Mouse (Mus musculus) lung, embryonic 14.5 days (tissue): ENCODE measurements at regions not wholly inside any gene's neighbourhood (a gene's known extent, or its start where the extent isn't known, plus 50 kb on each side); places are given as distances from the start of the nearest gene placed in this dataset.

ENCODE experiments used
- ATAC-seq: fragments of 200-750 bp; cut with Nextera tagmentation; 2 replicates; pipeline ENCODE4 v1.8.0; 2017; ENCODE audit warnings: mild to moderate bottlenecking, moderate TSS enrichment, moderate library complexity; ENCODE audit not compliant: insufficient read depth
- DNase-seq: peaks from one replicate; pipeline ENCODE4 v3.0.0-alpha.2; 2015
- H3K27ac ChIP-seq: fragments of 300-500 bp; sonication (generic); 2 replicates; pipeline ENCODE4 v1.5.1; 2014; ENCODE audit warnings: low read depth, mild to moderate bottlenecking, moderate library complexity
- H3K27me3 ChIP-seq: fragments of 300-500 bp; sonication (generic); 2 replicates; pipeline ENCODE4 v1.6.1; 2014; ENCODE audit warnings: low read length, control low read depth; ENCODE audit not compliant: insufficient read depth
- H3K36me3 ChIP-seq: fragments of 300-500 bp; sonication (generic); 2 replicates; pipeline ENCODE4 v1.6.1; 2014; ENCODE audit warnings: control low read depth; ENCODE audit not compliant: insufficient read depth
- H3K4me1 ChIP-seq: fragments of 300-500 bp; sonication (generic); 2 replicates; pipeline ENCODE4 v1.6.1; 2014; ENCODE audit warnings: antibody characterized with exemption, control low read depth; ENCODE audit not compliant: insufficient read depth
- H3K4me2 ChIP-seq: fragments of 300-500 bp; sonication (generic); 2 replicates; pipeline ENCODE4 v1.6.1; 2014; ENCODE audit warnings: mild to moderate bottlenecking
- H3K4me3 ChIP-seq: fragments of 300-500 bp; sonication (generic); 2 replicates; pipeline ENCODE4 v1.5.1; 2014; ENCODE audit warnings: low read depth, low read length
- H3K9ac ChIP-seq: fragments of 300-500 bp; sonication (generic); 2 replicates; pipeline ENCODE4 v1.6.1; 2014
- H3K9me3 ChIP-seq: fragments of 300-500 bp; sonication (generic); 2 replicates; pipeline ENCODE4 v1.6.1; 2016; ENCODE audit warnings: low read depth, low read length, control low read depth
- CTCF ChIP-seq: IDR thresholded peaks from 2 replicates; pipeline ENCODE4 v1.5.1; 2016; ENCODE audit warnings: antibody characterized with exemption, low read depth
- WGBS: fragments of 180-500 bp; shearing (Covaris S2); extraction: QIAGEN DNeasy Blood & Tissue Kit; methylation state at CpG from one replicate; pipeline ENCODE4 v1.1.7; 2014; 5-methylcytosine and 5-hydroxymethylcytosine counted together

GRCm38 (mm10) chr4:81970472-81970871 is 527.9 kb upstream of the Mpdz start:
- WGBS: 66% methylated on average over 10 of the region's 10 CpGs
- ATAC-seq (no peak), DNase-seq (peak; percentile 43)
- no peak overlapping the region for H3K9ac ChIP-seq
- no peak for TF ChIP-seq CTCF
- H3K9me3 ChIP-seq: no peaks in the 10 kb centered on the region
- H3K4me2 ChIP-seq: no peak overlapping the region
- H3K4me1 ChIP-seq: no peaks in the 10 kb centered on the region
- H3K27me3 ChIP-seq: no peaks in the 10 kb centered on the region
- H3K4me3 ChIP-seq: no peak overlapping the region
- H3K36me3 ChIP-seq: no peaks in the 10 kb centered on the region
- H3K27ac ChIP-seq: no peak overlapping the region

DNA sequence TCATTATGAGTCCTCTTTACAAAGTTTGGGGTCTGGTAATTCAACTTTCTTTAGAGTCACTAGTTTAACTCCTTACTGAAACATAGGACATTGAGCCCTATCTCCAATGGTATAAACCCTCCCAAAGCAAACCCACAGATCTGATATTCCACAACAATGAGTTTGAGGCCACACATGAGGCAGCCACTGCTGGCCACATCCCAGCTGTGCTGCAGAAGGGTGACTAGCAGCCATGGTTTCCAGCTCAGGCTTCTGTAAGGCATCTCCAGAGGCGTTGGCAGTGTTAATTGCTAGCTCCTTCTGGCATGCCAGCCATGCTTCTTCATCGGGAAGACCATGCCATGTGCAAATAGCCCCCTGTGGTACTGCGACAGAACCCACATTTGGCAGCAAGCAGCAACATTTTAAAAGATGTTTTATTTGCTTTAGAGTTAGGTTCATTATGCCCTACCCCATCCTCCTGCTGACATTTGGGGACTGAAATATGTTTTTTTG is 527.1 kb upstream of the Mpdz start:
- Histone ChIP-seq H3K9ac (no peak overlapping the region), H3K4me3 (no peak overlapping the region), H3K4me2 (no peak overlapping the region), H3K27me3 (no peaks in the 10 kb centered on the region), H3K9me3 (no peaks in the 10 kb centered on the region), H3K27ac (no peak overlapping the region), H3K36me3 (no peaks in the 10 kb centered on the region), H3K4me1 (no peaks in the 10 kb centered on the region)
- no peak for DNase-seq
- no peak for TF ChIP-seq CTCF
- ATAC-seq: no peak
- WGBS: 51% methylated on average over 3 of the region's 3 CpGs

DNA sequence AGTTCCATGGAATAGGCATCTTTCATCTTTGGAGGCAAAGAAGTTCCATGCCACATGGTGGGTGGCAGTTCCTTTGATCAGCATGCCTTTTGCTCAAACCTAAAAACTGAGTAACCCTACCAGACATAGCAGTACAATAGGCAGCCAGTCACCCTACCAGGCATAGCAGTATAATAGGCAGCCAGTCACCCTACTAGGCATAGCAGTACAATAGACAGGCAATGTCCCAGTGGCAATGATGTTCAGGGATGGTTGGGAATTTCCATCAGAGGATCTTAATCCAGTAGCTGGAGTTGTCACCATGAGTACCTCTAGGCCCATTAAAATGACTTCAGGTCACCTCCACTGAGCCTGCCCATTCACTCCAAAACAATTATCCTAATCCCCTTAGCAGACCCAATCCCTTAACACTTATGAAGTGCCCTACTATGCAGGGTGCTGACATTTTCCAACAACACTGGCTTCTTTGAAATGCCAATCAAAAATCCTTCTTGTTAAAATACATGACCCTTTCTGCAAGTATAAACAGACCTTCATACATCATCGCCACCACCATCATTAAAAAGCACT is 523.5 kb upstream of the Mpdz start:
- H3K36me3 ChIP-seq: no peaks in the 10 kb centered on the region
- 82% methylated on average over 1 of the region's 1 CpGs for WGBS
- H3K9ac ChIP-seq: no peak overlapping the region
- no peak for DNase-seq
- no peak overlapping the region for H3K4me2 ChIP-seq
- no peak overlapping the region for H3K27ac ChIP-seq
- TF ChIP-seq CTCF: no peak
- no peaks in the 10 kb centered on the region for H3K9me3 ChIP-seq
- H3K4me1 ChIP-seq: no peaks in the 10 kb centered on the region
- no peak for ATAC-seq
- H3K27me3 ChIP-seq: no peaks in the 10 kb centered on the region
- H3K4me3 ChIP-seq: no peak overlapping the region

- Histone ChIP-seq H3K27ac (no peak overlapping the region), H3K4me2 (no peak overlapping the region), H3K4me3 (no peak overlapping the region), H3K9ac (no peak overlapping the region), H3K9me3 (no peaks in the 10 kb centered on the region), H3K36me3 (no peaks in the 10 kb centered on the region), H3K4me1 (no peaks in the 10 kb centered on the region), H3K27me3 (no peaks in the 10 kb centered on the region)
- ATAC-seq (peak; percentile 80), DNase-seq (peak; percentile 81)
- TF ChIP-seq CTCF: no peak
- WGBS: 46% methylated on average over 10 of the region's 10 CpGs
Observed at GRCm38 (mm10) chr4:81963112-81963511, 520.5 kb upstream of the Mpdz start.

DNA sequence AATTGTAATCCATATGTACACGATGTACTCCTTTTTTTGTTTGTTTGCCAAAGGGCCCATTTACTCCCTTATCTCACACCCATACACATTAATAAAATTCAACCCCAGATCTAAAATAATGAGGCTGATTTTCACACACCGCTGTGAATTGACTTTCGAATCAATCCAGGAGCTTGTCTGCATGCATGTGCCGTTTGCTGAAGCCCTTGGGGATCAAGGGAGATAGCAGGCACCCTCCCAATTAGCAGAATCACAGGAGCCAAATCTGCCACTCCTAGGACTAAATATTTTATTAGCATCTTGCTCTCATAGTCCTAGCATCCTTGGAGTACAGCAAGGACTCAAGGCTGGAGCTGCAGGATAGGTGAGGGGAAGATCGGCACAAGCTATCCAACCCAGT is 520.0 kb upstream of the Mpdz start:
- ATAC-seq: no peak
- H3K9ac ChIP-seq: no peak overlapping the region

DNA sequence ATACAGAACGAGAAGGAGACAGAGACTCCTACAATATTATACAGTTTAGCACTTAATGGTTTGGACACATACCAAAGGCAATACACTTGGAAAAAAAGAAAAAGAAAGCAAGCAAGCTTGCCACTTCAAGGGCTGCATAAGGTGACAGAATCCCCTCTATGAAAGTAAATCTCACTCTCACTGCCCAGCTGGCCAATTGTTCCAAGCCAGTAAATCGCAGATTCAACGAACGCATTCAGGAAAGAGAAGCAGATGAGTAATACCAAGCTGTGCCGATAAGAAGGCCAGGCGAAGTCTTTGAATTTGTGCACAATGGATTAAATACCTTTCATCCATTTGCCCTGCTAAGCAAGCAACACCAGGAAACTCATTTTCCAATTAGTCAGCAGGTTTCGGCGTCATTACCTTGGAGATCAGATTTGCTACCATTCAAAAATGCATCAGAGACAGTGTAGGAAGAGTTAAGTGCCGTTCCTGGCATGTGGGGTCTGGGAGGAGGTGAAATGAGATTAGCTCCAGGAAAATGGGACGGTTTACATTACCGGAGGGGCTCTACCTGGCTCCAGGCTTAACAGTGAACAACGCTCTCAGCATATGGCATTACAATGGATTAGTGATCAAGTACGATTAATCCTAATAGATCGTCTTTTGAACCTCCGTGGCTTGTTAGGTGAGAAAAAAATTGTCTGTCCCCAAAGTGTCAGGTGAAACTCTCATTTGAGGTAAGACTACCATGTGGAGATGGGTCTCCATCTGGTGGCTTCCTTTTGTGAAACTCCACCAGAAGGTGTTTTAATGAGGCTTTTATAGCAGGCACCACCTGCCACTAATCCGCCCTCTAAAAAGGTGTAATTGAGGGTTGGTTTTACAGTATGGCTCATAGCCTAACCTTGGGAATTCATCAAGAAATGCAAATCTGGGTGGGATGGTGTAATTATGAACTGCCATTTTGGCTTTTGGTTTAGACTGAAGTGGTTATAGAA is 518.2 kb upstream of the Mpdz start:
- ATAC-seq (no peak), DNase-seq (no peak)
- H3K9ac ChIP-seq: no peak overlapping the region
- no peak overlapping the region for H3K27ac ChIP-seq
- H3K4me2 ChIP-seq: no peak overlapping the region
- TF ChIP-seq CTCF: no peak
- WGBS: 79% methylated on average over 16 of the region's 16 CpGs
- no peaks in the 10 kb centered on the region for H3K9me3 ChIP-seq
- no peaks in the 10 kb centered on the region for H3K27me3 ChIP-seq
- H3K4me3 ChIP-seq: no peak overlapping the region
- H3K4me1 ChIP-seq: 0 out of 2 replicates have a peak, but pooled peaks cover 3% of the 10 kb centered on the region
- no peaks in the 10 kb centered on the region for H3K36me3 ChIP-seq

More for the DNA sequence above, 520.0 kb upstream of the Mpdz start:
- no peaks in the 10 kb centered on the region for H3K9me3 ChIP-seq
- H3K27me3 ChIP-seq: no peaks in the 10 kb centered on the region
- H3K4me1 ChIP-seq: no peaks in the 10 kb centered on the region
- peak overlapping the region; percentile 3; the same call in 1 of the 2 replicates for H3K27ac ChIP-seq
- WGBS: 51% methylated on average over 5 of the region's 5 CpGs
- no peak for DNase-seq
- H3K4me2 ChIP-seq: no peak overlapping the region
- no peaks in the 10 kb centered on the region for H3K36me3 ChIP-seq
- TF ChIP-seq CTCF: no peak
- no peak overlapping the region for H3K4me3 ChIP-seq
